Mouse (Mus musculus) limb, embryonic 14.5 days (tissue): Measurements from ENCODE around the gene Ubxn10. TPM values are rescaled to one million over a fixed set of nuclear protein-coding genes. Genes with fewer than 3 reads are reported as not detected.

Experiments used
- ATAC-seq: fragments of 200-750 bp; cut with Nextera tagmentation; 2 replicates; pipeline ENCODE4 v1.8.0; 2017; ENCODE audit warnings: low read depth, moderate number of reproducible peaks, moderate TSS enrichment; ENCODE audit not compliant: low FRiP score
- DNase-seq: peaks from one replicate; pipeline ENCODE4 v3.0.0-alpha.2; 2015; ENCODE audit warnings: low spot score
- H3K27ac ChIP-seq: fragments of 300-500 bp; sonication (generic); replicated peaks from 2 replicates; pipeline ENCODE4 v1.5.1; 2014; ENCODE audit warnings: low read depth, mild to moderate bottlenecking, low read length, moderate library complexity, mixed read lengths
- H3K27me3 ChIP-seq: fragments of 300-500 bp; sonication (generic); 2 replicates; pipeline ENCODE4 v1.6.1; 2014; ENCODE audit warnings: low read length, mixed read lengths; ENCODE audit not compliant: control insufficient read depth, insufficient read depth
- H3K36me3 ChIP-seq: fragments of 300-500 bp; sonication (generic); 2 replicates; pipeline ENCODE4 v1.6.1; 2014; ENCODE audit warnings: mild to moderate bottlenecking, low read length, moderate library complexity, mixed read lengths; ENCODE audit not compliant: control insufficient read depth, insufficient read depth
- H3K4me1 ChIP-seq: fragments of 300-500 bp; sonication (generic); 2 replicates; pipeline ENCODE4 v1.6.1; 2014; ENCODE audit warnings: antibody characterized with exemption, low read length, mixed read lengths; ENCODE audit not compliant: control insufficient read depth, insufficient read depth
- H3K4me2 ChIP-seq: fragments of 300-500 bp; sonication (generic); replicated peaks from 2 replicates; pipeline ENCODE4 v1.6.1; 2014; ENCODE audit warnings: low read depth, mild to moderate bottlenecking, low read length, moderate library complexity; ENCODE audit not compliant: severe bottlenecking
- H3K4me3 ChIP-seq: fragments of 300-500 bp; sonication (generic); replicated peaks from 2 replicates; pipeline ENCODE4 v1.5.1; 2014; ENCODE audit warnings: low read length
- H3K9ac ChIP-seq: fragments of 300-500 bp; sonication (generic); 2 replicates; pipeline ENCODE4 v1.6.1; 2014; ENCODE audit warnings: mild to moderate bottlenecking, low read depth, low read length, moderate library complexity; ENCODE audit not compliant: severe bottlenecking
- H3K9me3 ChIP-seq: fragments of 300-500 bp; sonication (generic); 2 replicates; pipeline ENCODE4 v1.6.1; 2016; ENCODE audit warnings: low read length; ENCODE audit not compliant: control insufficient read depth
- POLR2A ChIP-seq: fragments of 200-500 bp; IDR thresholded peaks from 2 replicates; pipeline ENCODE4 v1.8.0; 2012; ENCODE audit warnings: inconsistent platforms, mild to moderate bottlenecking, moderate library complexity, borderline replicate concordance; ENCODE audit not compliant: insufficient read depth, insufficient read length; ENCODE audit errors: extremely low read depth
- WGBS: fragments of 180-500 bp; shearing (Covaris S2); extraction: QIAGEN DNeasy Blood & Tissue Kit; methylation state at CpG from one replicate; pipeline ENCODE4 v1.1.7; 2014; 5-methylcytosine and 5-hydroxymethylcytosine counted together
- polyA plus RNA-seq, 2 experiments: library from polyadenylated mRNA; depleted of rRNA in 1 of 2; stranded (reverse) in 1 of 2; unstranded in 1 of 2; fragments of >200 nt; fragmentation: Nextera tagmentation in 1 of 2; extraction: Ambion mirVana in 1 of 2; gene quantifications; 2 replicates each; pipeline versions ENCODE4 v1.2.1 to v1.2.3; 2012 to 2014

Ubxn10 gene
- polyA plus RNA-seq, 2 experiments: 0.88 to 1.0 TPM

DNA sequence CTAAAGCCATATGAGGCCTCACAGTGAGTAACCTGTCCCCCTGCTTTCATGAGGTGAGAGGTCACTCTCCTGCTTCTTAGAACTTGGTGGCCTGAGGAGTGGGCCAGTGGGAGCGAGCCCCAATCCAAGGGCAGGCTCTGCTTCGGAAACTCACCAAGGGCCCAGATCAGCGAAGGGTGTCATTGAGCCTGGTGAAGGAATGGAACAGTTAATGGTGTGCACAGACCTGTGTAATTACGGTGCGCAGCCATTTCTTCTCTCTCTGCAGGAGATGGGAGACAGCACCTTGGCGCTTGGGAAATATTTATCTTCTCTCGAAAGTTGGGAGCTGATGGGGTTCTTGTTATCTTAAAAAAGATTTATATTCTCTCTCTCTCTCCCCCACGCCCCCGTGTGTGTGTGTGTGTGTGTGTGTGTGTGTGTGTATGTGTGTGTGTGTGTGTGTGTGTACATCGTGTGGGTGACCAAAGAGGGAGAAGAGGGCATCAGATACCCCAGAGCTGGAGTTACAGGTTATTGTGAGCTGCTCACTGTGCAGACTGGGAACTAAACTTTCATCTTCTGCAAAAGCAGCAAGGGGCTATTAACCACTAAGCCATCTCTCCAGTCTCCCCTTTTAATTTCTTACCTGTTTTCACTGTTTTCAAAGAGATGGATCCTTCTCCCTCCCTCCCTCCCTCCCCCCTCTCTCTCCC lies 39.7 kb downstream of the Ubxn10 start:
- no peak for TF ChIP-seq POLR2A
- H3K9me3 ChIP-seq: no peaks in the 10 kb centered on the region
- H3K4me2 ChIP-seq: no peak overlapping the region
- no peak overlapping the region for H3K4me3 ChIP-seq
- 47% methylated on average over 9 of the region's 10 CpGs for WGBS
- ATAC-seq (no peak), DNase-seq (no peak)
- no peaks in the 10 kb centered on the region for H3K36me3 ChIP-seq
- no peak overlapping the region for H3K9ac ChIP-seq
- no peaks in the 10 kb centered on the region for H3K4me1 ChIP-seq
- H3K27ac ChIP-seq: no peak overlapping the region
- H3K27me3 ChIP-seq: peaks cover 10% of the 10 kb centered on the region

DNA sequence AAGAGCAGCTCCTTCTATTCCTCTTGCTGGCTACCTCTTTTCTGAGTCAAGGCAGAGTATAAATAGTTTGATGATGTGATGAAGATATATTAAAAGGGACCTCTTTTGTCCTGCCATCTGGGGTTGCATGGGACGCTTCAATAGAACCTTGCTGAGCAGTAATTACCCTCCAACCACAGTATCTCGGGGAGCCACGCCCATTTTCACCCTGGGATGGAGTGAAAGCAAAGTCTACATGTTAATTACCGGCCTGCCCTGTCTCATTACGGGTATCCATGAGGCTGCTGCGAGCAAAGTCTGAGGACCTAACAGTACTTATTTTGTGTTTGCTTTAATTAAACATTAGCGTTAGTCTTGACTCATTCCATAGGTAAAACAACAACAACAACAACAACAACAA lies 40.2 kb downstream of the Ubxn10 start:
- no peak for TF ChIP-seq POLR2A
- Histone ChIP-seq H3K4me2 (no peak overlapping the region), H3K9me3 (no peaks in the 10 kb centered on the region), H3K9ac (no peak overlapping the region), H3K4me1 (no peaks in the 10 kb centered on the region), H3K36me3 (no peaks in the 10 kb centered on the region), H3K4me3 (no peak overlapping the region), H3K27ac (no peak overlapping the region), H3K27me3 (peaks cover 14% of the 10 kb centered on the region)
- DNase-seq (no peak), ATAC-seq (no peak)
- WGBS: 17% methylated on average over 7 of the region's 7 CpGs

DNA sequence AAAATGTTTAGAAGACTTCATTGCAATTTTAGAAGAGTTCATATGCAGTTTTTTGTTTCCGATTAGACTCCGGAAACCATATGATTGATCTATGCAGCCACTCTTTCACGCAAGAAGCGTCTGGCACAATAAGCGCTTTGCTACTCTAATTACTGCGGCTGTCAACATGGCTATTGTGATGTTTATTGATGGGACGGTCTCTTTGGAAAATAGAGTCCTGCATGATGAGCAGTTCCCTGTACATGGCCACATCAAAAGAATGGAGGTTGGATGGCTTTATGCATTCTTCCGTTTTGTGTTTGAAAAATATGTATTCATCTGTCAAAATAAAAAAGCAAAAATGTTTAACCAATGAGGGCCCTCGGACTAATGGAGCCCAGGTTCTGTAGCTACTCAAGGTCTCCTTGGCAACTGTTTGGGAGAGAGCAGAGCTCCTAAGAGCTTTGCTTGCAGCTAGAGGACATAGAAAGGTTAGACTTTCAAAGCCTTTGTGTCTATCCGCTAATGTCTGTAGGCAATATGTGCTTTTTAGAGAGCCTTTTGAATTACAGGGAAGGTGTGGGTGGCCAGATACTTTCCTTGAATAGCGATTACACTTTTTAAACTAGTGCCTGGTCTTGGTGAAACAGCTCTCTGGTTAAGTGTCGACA lies 43.8 kb downstream of the Ubxn10 start:
- TF ChIP-seq POLR2A: no peak
- no peak overlapping the region for H3K27ac ChIP-seq
- no peak overlapping the region for H3K4me2 ChIP-seq
- H3K4me1 ChIP-seq: no peaks in the 10 kb centered on the region
- H3K4me3 ChIP-seq: no peak overlapping the region
- DNase-seq: no peak
- no peak for ATAC-seq
- peaks cover 40% of the 10 kb centered on the region for H3K27me3 ChIP-seq
- no peaks in the 10 kb centered on the region for H3K36me3 ChIP-seq
- WGBS: 59% methylated on average over 12 of the region's 12 CpGs
- no peaks in the 10 kb centered on the region for H3K9me3 ChIP-seq
- H3K9ac ChIP-seq: no peak overlapping the region

DNA sequence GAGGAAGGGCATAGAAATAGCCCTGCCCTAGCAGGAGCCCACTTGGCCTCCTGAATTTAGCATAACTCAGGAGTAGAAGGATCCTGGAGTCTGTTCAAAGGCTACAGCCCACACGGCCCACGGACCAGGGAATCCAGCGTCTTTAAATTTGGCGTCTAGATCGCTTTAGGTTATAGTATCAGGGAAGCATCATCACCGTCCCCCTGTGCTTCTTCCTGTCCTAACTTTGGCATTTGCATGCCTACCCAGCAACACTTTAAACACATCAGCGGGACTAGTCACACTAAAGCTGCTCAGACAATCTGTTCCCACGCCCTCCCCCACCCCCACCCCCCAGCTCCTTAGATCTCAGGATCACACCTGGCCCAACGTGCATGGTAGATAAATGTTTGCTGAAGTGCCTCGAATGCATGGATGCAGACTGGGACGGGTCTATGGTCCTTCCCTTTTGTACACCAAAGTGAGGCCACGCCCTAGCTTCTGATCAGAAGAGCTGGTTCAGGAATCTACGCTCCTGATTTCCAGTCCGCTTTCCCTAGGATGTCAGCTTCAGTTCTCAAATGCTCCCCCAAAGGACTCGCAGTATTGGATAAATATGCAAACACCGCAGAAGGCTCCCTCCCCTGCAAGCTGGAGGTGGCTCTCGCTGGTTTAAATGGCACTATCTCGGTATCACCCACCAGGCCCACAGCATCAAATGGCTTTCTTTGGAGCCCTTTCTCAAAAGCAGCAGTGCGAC lies 45.4 kb downstream of the Ubxn10 start:
- H3K4me1 ChIP-seq: no peaks in the 10 kb centered on the region
- no peak for TF ChIP-seq POLR2A
- DNase-seq (no peak), ATAC-seq (no peak)
- no peak overlapping the region for H3K4me2 ChIP-seq
- WGBS: 9% methylated on average over 19 of the region's 19 CpGs
- no peak overlapping the region for H3K4me3 ChIP-seq
- no peak overlapping the region for H3K27ac ChIP-seq
- peaks cover 40% of the 10 kb centered on the region for H3K27me3 ChIP-seq
- no peak overlapping the region for H3K9ac ChIP-seq
- no peaks in the 10 kb centered on the region for H3K36me3 ChIP-seq
- no peaks in the 10 kb centered on the region for H3K9me3 ChIP-seq

DNA sequence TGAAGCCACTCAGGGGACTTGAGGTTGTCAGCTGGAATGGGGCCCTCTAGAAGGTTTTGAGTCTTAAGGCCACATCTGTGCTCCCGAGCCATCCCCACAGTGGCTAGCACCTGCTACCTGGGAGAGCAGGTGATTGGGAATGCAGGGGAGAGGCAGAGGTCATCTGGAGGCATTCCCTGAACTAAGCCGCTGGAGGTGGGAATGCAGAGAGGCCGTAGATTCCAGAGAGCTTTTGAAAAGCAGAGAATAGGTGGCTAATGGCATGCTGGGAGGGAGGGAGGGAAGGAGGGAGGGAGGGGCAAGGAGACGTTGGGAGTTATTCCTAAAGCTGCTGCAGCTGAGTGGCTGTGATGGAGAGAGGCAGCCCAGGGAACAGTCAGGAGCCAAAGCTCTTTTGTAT lies 46.4 kb downstream of the Ubxn10 start:
- Histone ChIP-seq H3K27ac (no peak overlapping the region), H3K27me3 (peaks cover 40% of the 10 kb centered on the region), H3K4me3 (no peak overlapping the region), H3K4me1 (no peaks in the 10 kb centered on the region), H3K36me3 (no peaks in the 10 kb centered on the region), H3K9me3 (no peaks in the 10 kb centered on the region), H3K4me2 (no peak overlapping the region), H3K9ac (no peak overlapping the region)
- 8% methylated on average over 4 of the region's 4 CpGs for WGBS
- DNase-seq: no peak
- no peak for TF ChIP-seq POLR2A
- no peak for ATAC-seq
